Mouse (Mus musculus): ENCODE measurements around the gene Gimd1. TPM values are rescaled to one million over a fixed set of nuclear protein-coding genes. Genes with fewer than 3 reads are reported as not detected.
A peak's percentile ranks its signal among the peaks of the same experiment; 100 is the strongest.

The Gimd1 gene
- total RNA-seq (2022), result not detected

GRCm38 (mm10) chr3:132629601-132630239, at the start of gene Gimd1:
Gene Gimd1 (plus strand): TSS chr3:132629820.
- DNase-seq (ENCODE audit: low spot score in 2 of 2), result no peak

- no peak for DNase-seq (ENCODE audit: low spot score in 2 of 2)
Measured at GRCm38 (mm10) chr3:132581198-132581597, 48.4 kb upstream of the Gimd1 start.

DNA sequence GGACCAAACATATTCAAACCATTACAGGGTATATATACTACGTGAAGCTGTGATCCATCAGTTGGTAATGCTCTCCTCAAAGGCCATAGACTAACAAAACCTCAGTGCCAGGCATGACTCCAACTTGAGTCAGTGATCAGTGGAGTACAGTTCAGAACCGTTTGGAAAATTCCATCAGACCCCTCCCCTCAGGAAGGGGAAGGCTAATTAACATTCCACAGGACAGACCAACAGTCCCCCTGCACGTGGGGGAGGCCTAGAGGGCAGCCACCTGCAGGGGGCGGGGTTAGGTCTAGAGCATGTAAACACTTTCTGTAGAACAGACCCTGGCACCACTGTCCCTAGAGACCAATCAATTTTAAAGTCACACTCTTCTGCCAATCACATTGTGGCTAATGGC, 47.3 kb upstream of the Gimd1 start:
- no peak for DNase-seq (ENCODE audit: low spot score in 2 of 2)

DNA sequence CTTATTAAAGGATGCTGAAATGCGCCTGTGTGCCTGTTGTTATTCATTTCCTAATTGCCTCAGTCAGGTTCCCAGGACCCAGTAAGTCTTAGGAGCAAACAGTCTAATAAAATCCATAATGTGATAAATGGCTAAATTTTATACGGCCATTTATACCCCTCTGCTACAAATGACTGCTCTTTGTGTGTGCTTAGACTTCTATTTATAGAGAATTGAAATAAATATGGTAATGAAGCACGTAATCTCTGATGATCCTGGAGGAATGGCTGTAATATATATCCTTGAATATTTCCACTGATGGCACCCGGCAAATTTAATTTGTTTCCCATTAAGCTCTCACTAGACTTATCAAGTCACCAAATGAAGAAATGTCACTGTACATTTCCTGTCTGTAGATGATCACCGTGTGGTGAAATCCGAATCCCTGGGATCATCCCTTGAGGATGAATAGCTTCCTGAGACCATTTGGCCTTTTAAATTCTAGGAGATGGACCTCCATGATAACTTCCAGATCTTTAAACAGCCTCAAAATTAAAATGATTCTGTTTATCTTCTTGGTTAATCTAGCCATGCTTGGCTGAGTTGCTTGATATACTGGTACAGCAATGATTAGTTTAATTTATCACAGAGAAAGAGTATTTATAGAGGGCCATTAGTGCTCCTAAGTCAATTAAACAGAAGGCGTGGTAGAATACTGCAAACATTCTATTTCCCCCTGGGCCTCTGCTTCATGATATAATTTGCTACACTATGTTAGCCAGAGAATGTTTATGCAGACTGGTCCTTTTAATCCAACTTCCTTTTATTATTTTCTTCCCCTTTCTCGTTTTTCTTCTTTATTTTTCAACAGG, 44.3 kb upstream of the Gimd1 start:
- no peak for DNase-seq (ENCODE audit: low spot score in 2 of 2)

DNA sequence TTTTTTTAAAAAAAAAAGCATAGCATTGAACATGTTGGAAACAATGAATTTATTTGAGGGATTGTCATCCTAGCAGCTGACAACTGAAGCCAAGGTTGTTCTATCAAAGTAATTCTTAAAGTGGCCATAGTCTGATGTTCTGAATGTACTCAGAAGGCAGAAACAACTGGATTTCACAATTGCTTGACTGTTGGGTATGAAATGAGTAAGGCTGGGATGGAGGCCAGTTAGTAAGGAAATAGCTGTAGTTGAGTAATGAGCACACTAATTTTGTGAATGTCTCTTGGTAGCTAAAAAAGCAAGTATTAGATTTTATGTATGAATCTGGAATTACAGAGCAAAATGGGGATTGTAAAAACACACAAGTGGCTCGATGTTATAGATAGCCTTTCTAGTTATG, 41.5 kb upstream of the Gimd1 start:
- no peak for DNase-seq (ENCODE audit: low spot score in 2 of 2)

GRCm38 (mm10) chr3:132590010-132590409, 39.6 kb upstream of the Gimd1 start:
- no peak for DNase-seq (ENCODE audit: low spot score in 2 of 2)

DNA sequence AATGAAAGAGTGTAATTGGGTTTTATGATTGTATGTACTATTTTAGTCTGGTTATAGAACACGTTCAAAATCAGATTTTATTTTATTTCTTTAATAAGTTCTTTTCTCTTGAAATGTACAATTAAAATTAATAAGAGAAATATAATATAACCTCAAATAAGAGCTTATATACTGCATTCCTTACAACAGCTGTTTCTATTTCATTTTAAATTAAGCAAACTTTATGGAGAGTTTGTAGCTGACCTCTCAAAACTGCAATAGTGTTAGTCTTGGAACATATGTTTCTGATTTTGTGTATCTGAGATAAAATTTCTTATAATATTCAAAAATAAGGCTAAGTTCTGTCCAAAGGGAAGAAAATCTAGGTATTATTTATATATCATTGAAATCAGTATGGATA, 39.0 kb upstream of the Gimd1 start:
- DNase-seq (ENCODE audit: low spot score in 2 of 2), result no peak

GRCm38 (mm10) chr3:132628741-132629140, 879 bp upstream of the Gimd1 start:
- DNase-seq (ENCODE audit: low spot score in 2 of 2), result no peak

- DNase-seq (ENCODE audit: low spot score in 2 of 2), result no peak
Measured at GRCm38 (mm10) chr3:132633261-132633660, 3.6 kb downstream of the Gimd1 start.

DNA sequence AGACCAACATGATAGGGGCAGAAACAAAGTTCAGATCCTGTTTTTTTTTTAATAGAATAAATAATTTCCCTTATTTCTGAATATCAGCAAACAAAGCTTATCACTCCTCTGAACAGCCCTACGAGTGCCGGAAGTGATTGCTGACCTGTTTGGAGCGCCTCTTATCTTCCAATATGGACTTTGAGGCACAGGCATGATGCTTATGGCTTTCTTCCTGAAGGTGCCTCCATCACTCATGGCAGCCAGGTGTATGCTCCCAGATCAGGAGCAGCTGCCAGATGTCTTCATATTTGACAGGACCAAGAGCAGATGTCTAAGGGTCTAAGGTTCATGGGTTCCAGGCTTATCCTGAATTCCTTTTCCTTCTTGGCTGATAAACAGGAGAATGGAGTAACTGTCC, 7.5 kb downstream of the Gimd1 start:
- no peak for DNase-seq (ENCODE audit: low spot score in 2 of 2)

GRCm38 (mm10) chr3:132644071-132644470, 14.5 kb downstream of the Gimd1 start:
- no peak for DNase-seq (ENCODE audit: low spot score in 2 of 2)

- no peak for DNase-seq (ENCODE audit: low spot score in 2 of 2)
Measured at GRCm38 (mm10) chr3:132646814-132647213, 17.2 kb downstream of the Gimd1 start.

DNA sequence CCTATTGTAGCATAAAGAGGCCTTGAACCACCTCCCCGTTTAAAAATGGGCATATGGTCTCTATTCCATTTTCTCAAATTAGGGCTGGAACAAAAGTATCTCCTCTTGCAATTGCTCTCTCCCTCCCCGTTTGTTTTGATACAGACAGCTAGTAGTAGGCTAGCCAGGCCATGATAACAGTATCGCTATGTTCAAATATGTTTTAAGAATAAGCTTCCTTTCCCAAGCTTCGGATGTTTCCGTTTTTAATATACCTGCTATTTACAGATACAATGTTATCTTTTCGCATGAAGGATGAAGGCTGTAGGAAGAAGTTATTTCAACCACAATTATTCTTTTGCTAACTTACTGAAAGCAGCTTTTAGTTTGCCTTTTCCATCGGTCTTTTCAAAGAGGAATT, 19.7 kb downstream of the Gimd1 start:
- no peak for DNase-seq (ENCODE audit: low spot score in 2 of 2)

- no peak for DNase-seq (ENCODE audit: low spot score in 2 of 2)
Measured at GRCm38 (mm10) chr3:132650191-132650590, 20.6 kb downstream of the Gimd1 start.

DNA sequence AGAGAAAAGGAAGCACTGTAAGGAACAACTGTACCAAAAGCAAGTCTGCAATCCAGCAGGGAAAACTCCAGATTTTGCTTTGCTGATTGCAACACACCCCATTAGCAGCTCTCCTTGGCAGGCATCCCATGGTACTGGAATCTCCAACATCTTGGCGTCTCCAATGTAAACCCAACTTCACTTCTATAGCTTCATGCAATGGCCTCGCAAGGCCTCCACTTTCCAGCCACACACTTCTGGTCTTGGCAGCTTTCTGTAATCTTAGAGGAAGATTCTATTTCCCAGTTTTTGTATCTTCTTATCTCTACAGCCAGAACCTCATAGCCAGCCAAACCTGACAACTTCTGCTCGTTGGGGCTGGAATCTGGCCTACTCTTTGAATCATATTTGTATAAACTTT, 22.2 kb downstream of the Gimd1 start:
- DNase-seq (ENCODE audit: low spot score in 2 of 2), result no peak

GRCm38 (mm10) chr3:132653959-132654358, 24.3 kb downstream of the Gimd1 start:
- no peak for DNase-seq (ENCODE audit: low spot score in 2 of 2)

GRCm38 (mm10) chr3:132655955-132656354, 26.3 kb downstream of the Gimd1 start:
- DNase-seq (ENCODE audit: low spot score in 2 of 2), result no peak

- DNase-seq (ENCODE audit: low spot score in 2 of 2), result no peak
Measured at GRCm38 (mm10) chr3:132677494-132677893, 47.9 kb downstream of the Gimd1 start.

DNA sequence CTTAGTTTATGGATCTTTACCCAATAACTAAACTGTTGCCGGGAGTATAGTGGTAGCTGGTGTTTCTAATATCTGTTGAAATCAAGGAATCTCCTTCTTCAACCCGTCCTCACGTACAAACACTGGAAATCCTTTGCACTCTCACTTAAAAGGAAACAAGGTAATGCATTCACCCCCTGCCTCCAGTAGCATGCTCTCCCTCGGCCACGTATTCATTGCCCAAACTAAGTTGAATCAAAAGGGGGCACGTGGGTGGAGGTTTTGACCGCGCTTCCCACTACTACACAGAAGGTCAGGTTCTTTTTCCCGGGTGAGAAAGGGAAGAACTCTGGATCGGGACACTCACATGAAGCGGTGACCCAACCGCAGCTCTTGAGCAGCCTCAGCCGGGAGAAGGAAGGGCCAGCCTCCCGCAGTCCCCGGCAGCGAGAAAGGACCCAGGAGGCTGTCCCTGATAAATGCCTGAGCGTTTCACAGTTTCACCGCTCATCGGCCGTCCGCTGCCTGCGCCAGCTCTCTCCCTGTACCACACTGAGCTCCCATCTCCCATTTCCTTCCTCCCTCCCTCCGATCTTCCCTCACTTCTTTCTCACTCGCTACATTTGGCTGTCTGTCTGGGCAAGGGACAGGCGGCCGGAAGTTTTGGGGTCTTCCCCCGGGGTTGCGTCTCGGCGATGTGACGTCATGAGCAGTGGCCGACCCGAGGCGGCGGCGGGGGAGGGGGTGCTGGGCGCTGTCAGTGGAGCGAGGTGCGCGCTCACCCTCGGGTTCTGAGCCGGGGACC, 54.0 kb downstream of the Gimd1 start, which contains the start of gene Tbck:
Gene Tbck, plus strand, starts transcription at position 698 of the 784 bp plus-strand sequence.
- peak; percentile 89 to 92 for DNase-seq (ENCODE audit: low spot score in 2 of 2)

GRCm38 (mm10) chr3:132684231-132684928, 54.8 kb downstream of the Gimd1 start, which contains the start of gene Aimp1:
Gene Aimp1 (minus strand): TSS chr3:132684370.
- DNase-seq (ENCODE audit: low spot score in 2 of 2), result no peak

Measured in left cerebral cortex, adult 8-10 months (tissue).